Mouse (Mus musculus) brain, embryonic 14.5 days (tissue): ENCODE measurements around the gene Gm10837. TPM values are rescaled to one million over a fixed set of nuclear protein-coding genes. Genes with fewer than 3 reads are reported as not detected.

Experiments used
- DNase-seq: peaks from one replicate; pipeline ENCODE4 v3.0.0-alpha.2; 2011; ENCODE audit warnings: low read depth
- CTCF ChIP-seq: fragments of 200-500 bp; IDR thresholded peaks from 2 replicates; pipeline ENCODE4 v1.5.1; 2012; ENCODE audit warnings: inconsistent platforms, mild to moderate bottlenecking, moderate library complexity, borderline replicate concordance; ENCODE audit not compliant: insufficient read depth, insufficient read length; ENCODE audit errors: extremely low read depth
- POLR2A ChIP-seq: fragments of 200-500 bp; IDR thresholded peaks from 2 replicates; pipeline ENCODE4 v1.6.1; 2012; ENCODE audit warnings: mild to moderate bottlenecking, inconsistent platforms, borderline replicate concordance; ENCODE audit not compliant: poor library complexity, insufficient read depth, insufficient read length, severe bottlenecking; ENCODE audit errors: extremely low read depth
- polyA plus RNA-seq: library from polyadenylated mRNA; depleted of rRNA; stranded (reverse); fragments of >200 nt; gene quantifications from 2 replicates; pipeline ENCODE4 v1.2.3, GENCODE M21; 2012; rRNA removed

Gm10837 gene
- polyA plus RNA-seq, 1 experiment, result 0.25 TPM

DNA sequence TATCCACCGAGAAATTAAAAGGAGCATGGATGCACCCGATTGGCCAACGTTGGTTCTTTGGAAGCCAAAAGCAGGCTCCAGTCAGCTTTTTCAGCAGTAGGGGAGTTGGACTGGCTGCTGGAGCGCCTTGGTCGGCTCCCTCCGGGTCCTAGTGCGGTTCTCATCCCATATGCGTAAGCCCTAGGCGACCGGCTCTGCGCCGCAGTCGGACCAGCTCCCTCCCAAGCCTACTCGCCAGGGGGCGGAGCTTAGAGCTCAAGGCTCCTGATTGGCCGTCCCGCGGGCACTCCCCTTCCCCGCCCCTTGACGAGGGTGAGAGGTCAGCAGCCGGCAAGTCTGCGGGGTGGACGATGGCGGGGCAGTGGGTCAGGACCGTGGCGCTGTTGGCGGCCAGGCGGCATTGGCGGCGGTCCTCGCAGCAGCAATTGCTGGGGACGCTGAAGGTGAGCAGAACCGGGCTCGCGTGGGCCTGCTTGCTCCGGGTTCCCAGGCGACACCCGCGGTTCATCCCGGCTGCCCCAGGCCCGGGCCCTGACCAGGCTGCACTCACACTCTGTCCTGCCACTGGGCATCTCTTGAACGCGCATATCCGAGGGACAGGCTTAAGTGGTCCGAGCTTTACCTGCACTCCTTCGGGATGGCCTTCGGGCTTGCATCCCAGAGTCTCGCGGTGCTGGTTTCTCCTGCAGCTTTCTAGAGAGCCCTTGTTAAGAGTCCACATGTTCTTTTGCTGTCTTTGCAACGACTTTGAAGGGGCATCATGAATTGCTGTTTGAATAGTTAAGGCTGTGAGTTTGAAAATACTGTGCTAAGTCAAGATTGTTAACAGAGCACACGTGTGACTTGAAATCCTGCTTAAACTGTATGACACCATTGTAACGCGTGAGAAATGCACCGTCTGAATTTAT is 43.9 kb downstream of the Gm10837 start, which contains the start of gene Pcca:
TSS of gene Pcca (plus strand) at position 308 of the 908 bp plus-strand sequence.
- TF ChIP-seq CTCF (no peak), POLR2A (0 out of 2 replicates have a peak, but pooled peaks have one; percentile 24)
- peak; percentile 98 for DNase-seq

DNA sequence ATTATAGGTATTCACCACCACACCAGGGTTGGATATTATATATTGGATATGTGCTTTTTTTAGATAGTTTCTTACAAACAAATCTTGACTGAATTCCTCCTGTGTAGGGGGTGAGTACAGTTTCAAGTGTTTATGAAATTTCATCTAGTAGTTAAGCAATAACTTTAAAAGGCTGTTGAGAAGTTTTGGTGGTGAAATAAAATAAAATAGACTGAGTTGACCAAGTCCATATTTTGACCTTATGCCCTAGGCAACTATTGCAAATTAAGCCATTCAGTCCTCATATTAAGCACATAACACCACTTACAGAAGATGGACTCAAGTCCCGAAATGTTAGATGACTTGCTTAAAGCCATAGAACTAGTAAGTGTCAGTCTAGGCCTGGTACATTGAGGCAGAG is 45.6 kb downstream of the Gm10837 start:
- TF ChIP-seq POLR2A (no peak), CTCF (no peak)
- no peak for DNase-seq

Other genes starting within 250 kb of the Gm10837 start
- gene Gm5089, start 39.5 kb upstream of the Gm10837 start, polyA plus RNA-seq, result 0.16 and 0.52 TPM in 2 replicates
- 10.4 and 18.6 TPM in 2 replicates for gene Zic5, start 24.9 kb upstream of the Gm10837 start, polyA plus RNA-seq
- 51.8 and 66.8 TPM in 2 replicates for gene Zic2, start 15.2 kb upstream of the Gm10837 start, polyA plus RNA-seq
- 22.4 and 22.7 TPM in 2 replicates for gene Pcca, start 43.7 kb downstream of the Gm10837 start, polyA plus RNA-seq